Mouse (Mus musculus): Measurements from ENCODE around the gene S100a4. TPM values are rescaled to one million over a fixed set of nuclear protein-coding genes. Genes with fewer than 3 reads are reported as not detected.

Gene S100a4
- polyA plus RNA-seq, 1 experiment from 2014 or later = 3.1 TPM

- H3K9ac ChIP-seq = no peak overlapping the region
- ATAC-seq (ENCODE audit: extremely low read depth, insufficient number of reproducible peaks, low FRiP score, low TSS enrichment) = no peak
- no peak overlapping the region for H3K27ac ChIP-seq (replicated peaks)
- no peaks in the 10 kb centered on the region for H3K27me3 ChIP-seq (replicated peaks)
- no peaks in the 10 kb centered on the region for H3K36me3 ChIP-seq
- H3K9me3 ChIP-seq = no peaks in the 10 kb centered on the region
- WGBS = 64% methylated on average over 9 of the region's 9 CpGs
- no peak overlapping the region for H3K4me3 ChIP-seq
- peaks cover 16% of the 10 kb centered on the region for H3K4me1 ChIP-seq
- no peak overlapping the region for H3K4me2 ChIP-seq
These were observed 22.9 kb downstream of the S100a4 start for GRCm38 (mm10) chr3:90626266-90627021.

- Histone ChIP-seq H3K9ac (no peak overlapping the region), H3K27me3 (replicated peaks) (no peaks in the 10 kb centered on the region), H3K4me1 (peaks cover 16% of the 10 kb centered on the region), H3K4me2 (no peak overlapping the region), H3K27ac (replicated peaks) (no peak overlapping the region), H3K9me3 (no peaks in the 10 kb centered on the region), H3K36me3 (no peaks in the 10 kb centered on the region), H3K4me3 (no peak overlapping the region)
- no peak for ATAC-seq (ENCODE audit: extremely low read depth, insufficient number of reproducible peaks, low FRiP score, low TSS enrichment)
- 81% methylated on average over 5 of the region's 5 CpGs for WGBS
These were observed 23.8 kb downstream of the S100a4 start for GRCm38 (mm10) chr3:90627366-90627765.

GRCm38 (mm10) chr3:90627807-90628206, 24.2 kb downstream of the S100a4 start:
- no peak overlapping the region for H3K9ac ChIP-seq
- WGBS = 51% methylated on average over 4 of the region's 4 CpGs

GRCm38 (mm10) chr3:90629298-90629697, 25.7 kb downstream of the S100a4 start:
- Histone ChIP-seq H3K4me1 (no peaks in the 10 kb centered on the region), H3K36me3 (no peaks in the 10 kb centered on the region), H3K27ac (replicated peaks) (no peak overlapping the region), H3K9ac (no peak overlapping the region), H3K9me3 (no peaks in the 10 kb centered on the region), H3K4me3 (no peak overlapping the region), H3K4me2 (no peak overlapping the region), H3K27me3 (replicated peaks) (no peaks in the 10 kb centered on the region)
- 72% methylated on average over 2 of the region's 2 CpGs for WGBS
- ATAC-seq (ENCODE audit: extremely low read depth, insufficient number of reproducible peaks, low FRiP score, low TSS enrichment) = no peak

More at GRCm38 (mm10) chr3:90627807-90628206, 24.2 kb downstream of the S100a4 start:
- Histone ChIP-seq H3K27ac (replicated peaks) (no peak overlapping the region), H3K4me2 (no peak overlapping the region), H3K36me3 (no peaks in the 10 kb centered on the region), H3K27me3 (replicated peaks) (no peaks in the 10 kb centered on the region), H3K9me3 (no peaks in the 10 kb centered on the region), H3K4me1 (peaks cover 14% of the 10 kb centered on the region), H3K4me3 (no peak overlapping the region)
- ATAC-seq (ENCODE audit: extremely low read depth, insufficient number of reproducible peaks, low FRiP score, low TSS enrichment) = no peak

GRCm38 (mm10) chr3:90631984-90632383, 28.4 kb downstream of the S100a4 start:
- Histone ChIP-seq H3K4me2 (no peak overlapping the region), H3K9ac (no peak overlapping the region), H3K36me3 (no peaks in the 10 kb centered on the region), H3K27me3 (replicated peaks) (no peaks in the 10 kb centered on the region; the same call in 1 of the 2 replicates), H3K4me1 (no peaks in the 10 kb centered on the region), H3K27ac (replicated peaks) (no peak overlapping the region), H3K4me3 (no peak overlapping the region), H3K9me3 (no peaks in the 10 kb centered on the region)
- 58% methylated on average over 2 of the region's 2 CpGs for WGBS
- no peak for ATAC-seq (ENCODE audit: extremely low read depth, insufficient number of reproducible peaks, low FRiP score, low TSS enrichment)

- H3K4me2 ChIP-seq = no peak overlapping the region
- H3K27ac ChIP-seq (replicated peaks) = no peak overlapping the region
- ATAC-seq (ENCODE audit: extremely low read depth, insufficient number of reproducible peaks, low FRiP score, low TSS enrichment) = no peak
- no peaks in the 10 kb centered on the region for H3K9me3 ChIP-seq
- H3K27me3 ChIP-seq (replicated peaks) = peaks cover 4% of the 10 kb centered on the region; the same call in 1 of the 2 replicates
- no peak overlapping the region for H3K9ac ChIP-seq
- H3K4me3 ChIP-seq = no peak overlapping the region
- no peaks in the 10 kb centered on the region for H3K4me1 ChIP-seq
- 43% methylated on average over 1 of the region's 1 CpGs for WGBS
- H3K36me3 ChIP-seq = no peaks in the 10 kb centered on the region
These were observed 35.1 kb downstream of the S100a4 start for GRCm38 (mm10) chr3:90638511-90639275.

GRCm38 (mm10) chr3:90639511-90640154, 36.1 kb downstream of the S100a4 start:
- ATAC-seq (ENCODE audit: extremely low read depth, insufficient number of reproducible peaks, low FRiP score, low TSS enrichment) = no peak
- Histone ChIP-seq H3K36me3 (no peaks in the 10 kb centered on the region), H3K4me1 (no peaks in the 10 kb centered on the region), H3K27ac (replicated peaks) (no peak overlapping the region), H3K9me3 (no peaks in the 10 kb centered on the region), H3K9ac (no peak overlapping the region), H3K27me3 (replicated peaks) (peaks cover 4% of the 10 kb centered on the region; the same call in 1 of the 2 replicates), H3K4me3 (no peak overlapping the region), H3K4me2 (no peak overlapping the region)
- WGBS = 50% methylated on average over 7 of the region's 7 CpGs

- Histone ChIP-seq H3K9ac (no peak overlapping the region), H3K4me2 (no peak overlapping the region), H3K27me3 (replicated peaks) (peaks cover 4% of the 10 kb centered on the region; the same call in 1 of the 2 replicates), H3K36me3 (no peaks in the 10 kb centered on the region), H3K27ac (replicated peaks) (no peak overlapping the region), H3K9me3 (no peaks in the 10 kb centered on the region), H3K4me1 (no peaks in the 10 kb centered on the region), H3K4me3 (no peak overlapping the region)
- 65% methylated on average over 7 of the region's 7 CpGs for WGBS
- ATAC-seq (ENCODE audit: extremely low read depth, insufficient number of reproducible peaks, low FRiP score, low TSS enrichment) = no peak
These were observed 37.4 kb downstream of the S100a4 start for GRCm38 (mm10) chr3:90640981-90641380.

- H3K9me3 ChIP-seq = no peaks in the 10 kb centered on the region
- ATAC-seq (ENCODE audit: extremely low read depth, insufficient number of reproducible peaks, low FRiP score, low TSS enrichment) = no peak
- WGBS = 45% methylated on average over 3 of the region's 3 CpGs
These were observed 40.6 kb downstream of the S100a4 start for GRCm38 (mm10) chr3:90644220-90644619.

GRCm38 (mm10) chr3:90647291-90647690, 43.7 kb downstream of the S100a4 start:
- no peak for ATAC-seq (ENCODE audit: extremely low read depth, insufficient number of reproducible peaks, low FRiP score, low TSS enrichment)
- Histone ChIP-seq H3K4me2 (no peak overlapping the region), H3K4me1 (no peaks in the 10 kb centered on the region), H3K4me3 (no peak overlapping the region), H3K36me3 (no peaks in the 10 kb centered on the region), H3K27ac (replicated peaks) (no peak overlapping the region), H3K9me3 (no peaks in the 10 kb centered on the region), H3K27me3 (replicated peaks) (no peaks in the 10 kb centered on the region; the same call in 1 of the 2 replicates), H3K9ac (no peak overlapping the region)
- WGBS = 63% methylated on average over 1 of the region's 1 CpGs

More at GRCm38 (mm10) chr3:90644220-90644619, 40.6 kb downstream of the S100a4 start:
- H3K9ac ChIP-seq = no peak overlapping the region
- no peak overlapping the region for H3K4me2 ChIP-seq
- no peaks in the 10 kb centered on the region for H3K36me3 ChIP-seq
- H3K27me3 ChIP-seq (replicated peaks) = no peaks in the 10 kb centered on the region
- H3K27ac ChIP-seq (replicated peaks) = no peak overlapping the region
- H3K4me1 ChIP-seq = no peaks in the 10 kb centered on the region
- no peak overlapping the region for H3K4me3 ChIP-seq

- H3K4me2 ChIP-seq = no peak overlapping the region
- H3K4me3 ChIP-seq = no peak overlapping the region
- H3K36me3 ChIP-seq = no peaks in the 10 kb centered on the region
- ATAC-seq (ENCODE audit: extremely low read depth, insufficient number of reproducible peaks, low FRiP score, low TSS enrichment) = no peak
- peaks cover 6% of the 10 kb centered on the region for H3K27me3 ChIP-seq (replicated peaks)
- no peaks in the 10 kb centered on the region for H3K9me3 ChIP-seq
- no peak overlapping the region for H3K9ac ChIP-seq
- no peaks in the 10 kb centered on the region for H3K4me1 ChIP-seq
- no peak overlapping the region for H3K27ac ChIP-seq (replicated peaks)
These were observed 45.4 kb downstream of the S100a4 start for GRCm38 (mm10) chr3:90648981-90649380.
